Mouse (Mus musculus) hematopoietic multipotent progenitor cell, adult 10-12 weeks (in vitro differentiated cells): Measurements from ENCODE around the gene Hoxa1. TPM values are rescaled to one million over a fixed set of nuclear protein-coding genes. Genes with fewer than 3 reads are reported as not detected.

Experiments used
- polyA plus RNA-seq: library from polyadenylated mRNA; stranded (reverse); fragments of >175 nt; gene quantifications from 2 replicates; pipeline ENCODE4 v1.2.3, GENCODE M21; 2012; ENCODE audit warnings: low replicate concordance

Hoxa1 gene
- polyA plus RNA-seq, result 0.08 TPM in 1 of 2 replicates, not detected in the other

GRCm38 (mm10) chr6:52158276-52159051, at the start of gene Hoxa1:
Gene Hoxa1, minus strand, starts transcription at chr6:52158317.

GRCm38 (mm10) chr6:52204050-52204752, 46.1 kb upstream of the Hoxa1 start, which contains the start of gene Hoxa5:
Gene Hoxa5, minus strand, starts transcription at chr6:52204587.

GRCm38 (mm10) chr6:52190906-52191810, 33.0 kb upstream of the Hoxa1 start, which contains the start of gene Hoxa4:
Gene Hoxa4, minus strand, starts transcription at chr6:52191753.

DNA sequence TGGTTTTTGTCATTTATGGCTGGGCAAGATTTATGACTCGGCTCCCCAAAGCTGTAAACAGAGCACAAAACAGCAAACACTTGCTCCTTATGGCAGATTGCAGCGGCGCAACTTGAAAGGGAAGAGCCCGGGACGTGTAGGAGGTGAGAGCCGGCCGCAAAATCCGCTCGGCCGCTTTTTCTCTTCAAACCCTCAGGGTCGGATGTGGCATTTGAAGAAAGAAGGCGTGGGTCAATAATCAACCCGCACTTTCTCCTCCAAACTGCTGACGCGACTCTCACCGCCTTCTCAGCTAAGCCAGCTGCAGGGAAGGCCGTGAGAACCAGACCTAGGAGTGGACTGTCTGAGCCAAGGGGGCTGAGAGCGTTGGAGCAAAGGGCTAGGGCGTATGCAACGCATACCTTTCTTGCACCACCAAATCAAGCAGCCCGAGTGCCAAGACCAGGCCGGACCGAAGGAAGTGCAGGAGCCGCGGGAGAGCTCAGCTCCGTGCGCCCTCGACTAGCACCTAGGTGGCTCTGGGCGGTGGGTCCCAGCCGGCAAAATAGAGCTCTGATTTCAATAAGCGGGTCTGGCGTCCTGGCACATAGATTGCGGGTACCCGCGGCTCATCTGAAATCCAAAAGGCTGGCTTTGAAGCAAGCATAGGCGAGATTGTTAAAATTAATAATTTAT, 19.1 kb upstream of the Hoxa1 start, which contains the start of gene 5730596B20Rik:
5730596B20Rik (plus strand) TSS at position 438 of the 675 bp plus-strand sequence.

GRCm38 (mm10) chr6:52164626-52165440, 6.7 kb upstream of the Hoxa1 start, which contains the start of gene Hoxa2:
Gene Hoxa2, minus strand, starts transcription at chr6:52164831.

Other genes starting within 250 kb of the Hoxa1 start
- gene Skap2, start 145.8 kb downstream of the Hoxa1 start, polyA plus RNA-seq, result 5.0 and 6.7 TPM in 2 replicates
- gene Hoxa2, start 6.5 kb upstream of the Hoxa1 start, polyA plus RNA-seq, result 0.08 and 0.29 TPM in 2 replicates
- gene 5730596B20Rik, start 19.2 kb upstream of the Hoxa1 start, polyA plus RNA-seq, result not detected in 2 replicates
- gene Hoxa4, start 33.4 kb upstream of the Hoxa1 start, polyA plus RNA-seq, result 0.30 and 0.90 TPM in 2 replicates
- gene Hoxa5, start 46.3 kb upstream of the Hoxa1 start, polyA plus RNA-seq, result 0.49 and 0.99 TPM in 2 replicates
- gene Hoxa6, start 50.4 kb upstream of the Hoxa1 start, polyA plus RNA-seq, result 0.24 and 1.5 TPM in 2 replicates
- 0.93 and 2.4 TPM in 2 replicates for gene Hoxa3, start 55.0 kb upstream of the Hoxa1 start, polyA plus RNA-seq
- gene Gm28308, start 55.0 kb upstream of the Hoxa1 start, polyA plus RNA-seq, result 0.20 TPM in 1 of 2 replicates, not detected in the other
- gene Hoxa7, start 63.5 kb upstream of the Hoxa1 start, polyA plus RNA-seq, result 1.9 and 4.9 TPM in 2 replicates
- 0.96 and 1.6 TPM in 2 replicates for gene Hoxa9, start 72.8 kb upstream of the Hoxa1 start, polyA plus RNA-seq
- gene Hoxa10, start 82.5 kb upstream of the Hoxa1 start, polyA plus RNA-seq, result not detected in 2 replicates
- not detected in 2 replicates for gene Hoxa11, start 87.5 kb upstream of the Hoxa1 start, polyA plus RNA-seq
- gene Hoxa13, start 102.6 kb upstream of the Hoxa1 start, polyA plus RNA-seq, result not detected in 2 replicates
- not detected in 2 replicates for gene Evx1, start 155.2 kb upstream of the Hoxa1 start, polyA plus RNA-seq